Mouse (Mus musculus): ENCODE results near the gene Snx1.

GRCm38 (mm10) chr9:66123648-66124047 is 2.7 kb downstream of the Snx1 start:
- TF ChIP-seq CTCF (conservative IDR thresholded peaks at IDR 0.05; ENCODE audit: insufficient read depth, insufficient read length, low read depth, low read length): no peak
- TF ChIP-seq POLR2A (IDR thresholded peaks at IDR 0.05; ENCODE audit: low read depth, low read length): no peak

Data from kidney, adult 2 months (tissue).